Mouse (Mus musculus): ENCODE results near the gene Edil3. TPM values are rescaled to one million over a fixed set of nuclear protein-coding genes. Genes with fewer than 3 reads are reported as not detected.
"Not testable (repeated sequence)": the region's sequence is repeated elsewhere in the genome, so short reads cannot be mapped to it uniquely, and the experiment has no call there.

Gene Edil3
- polyA plus RNA-seq, 1 experiment from 2014 or later, result 5.9 TPM

- DNase-seq (ENCODE audit: low spot score), result no peak
- 61% methylated on average over 3 of the region's 3 CpGs for WGBS
- H3K27me3 ChIP-seq (ENCODE audit: low read depth, poor library complexity, severe bottlenecking), result no peaks in the 10 kb centered on the region
- no peaks in the 10 kb centered on the region for H3K36me3 ChIP-seq
- H3K9me3 ChIP-seq (replicated peaks), result no peaks in the 10 kb centered on the region
- H3K4me1 ChIP-seq, result no peaks in the 10 kb centered on the region
- no peak overlapping the region for H3K27ac ChIP-seq
- no peak overlapping the region for H3K4me3 ChIP-seq
Measured at GRCm38 (mm10) chr13:89029817-89030539, 208.7 kb downstream of the Edil3 start.

GRCm38 (mm10) chr13:89035711-89036110 is 214.4 kb downstream of the Edil3 start:
- no peaks in the 10 kb centered on the region for H3K27me3 ChIP-seq (ENCODE audit: low read depth, poor library complexity, severe bottlenecking)
- H3K9me3 ChIP-seq (replicated peaks), result no peaks in the 10 kb centered on the region
- H3K36me3 ChIP-seq, result no peaks in the 10 kb centered on the region
- 89% methylated on average over 2 of the region's 2 CpGs for WGBS
- no peak overlapping the region for H3K4me3 ChIP-seq
- no peak for DNase-seq (ENCODE audit: low spot score)
- H3K4me1 ChIP-seq, result no peaks in the 10 kb centered on the region
- no peak overlapping the region for H3K27ac ChIP-seq

DNA sequence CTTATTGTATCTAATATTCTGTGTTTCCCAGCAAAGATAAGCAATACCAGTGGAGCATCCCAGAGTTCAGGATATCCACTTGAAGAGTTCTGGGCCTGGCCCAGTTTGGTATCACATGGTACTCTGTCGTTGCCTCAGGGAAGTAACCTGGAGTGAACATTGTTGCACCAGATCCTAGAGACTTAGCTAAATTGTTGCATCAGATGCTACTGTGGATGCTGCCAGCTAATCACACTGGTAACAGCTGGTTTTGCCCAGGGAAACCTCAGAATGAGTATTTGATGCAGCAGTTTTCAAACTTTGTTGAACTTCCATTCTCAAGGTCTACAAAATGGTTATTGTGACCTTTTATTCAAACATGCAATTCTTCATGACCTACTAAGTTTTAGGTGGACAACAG is 220.2 kb downstream of the Edil3 start:
- H3K36me3 ChIP-seq, result no peaks in the 10 kb centered on the region
- no peak overlapping the region for H3K4me3 ChIP-seq
- DNase-seq (ENCODE audit: low spot score), result no peak
- no peaks in the 10 kb centered on the region for H3K4me1 ChIP-seq
- no peak overlapping the region for H3K27ac ChIP-seq
- H3K9me3 ChIP-seq (replicated peaks), result no peaks in the 10 kb centered on the region
- H3K27me3 ChIP-seq (ENCODE audit: low read depth, poor library complexity, severe bottlenecking), result no peaks in the 10 kb centered on the region
- WGBS, result 93% methylated on average over 1 of the region's 1 CpGs

GRCm38 (mm10) chr13:89070132-89070531 is 248.9 kb downstream of the Edil3 start:
- H3K27ac ChIP-seq; DNase-seq (ENCODE audit: low spot score): not testable (repeated sequence)

DNA sequence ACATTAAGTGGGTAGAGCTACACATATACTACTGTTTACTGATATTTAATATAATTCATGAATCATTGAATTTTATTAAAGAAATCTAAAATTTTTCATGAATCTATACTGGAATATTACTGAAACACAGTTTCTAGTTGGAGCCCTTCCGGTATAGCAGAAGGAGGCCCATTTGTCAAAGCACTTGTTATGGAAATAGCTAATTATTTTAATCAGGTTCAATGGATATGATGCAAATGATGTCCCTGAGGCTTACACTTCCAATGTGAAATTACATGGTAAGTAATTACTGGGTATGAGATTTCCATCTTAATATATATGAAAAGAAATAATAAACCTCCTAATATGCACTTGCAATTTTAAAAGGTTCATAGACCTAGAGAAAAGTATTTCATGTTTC is 254.9 kb downstream of the Edil3 start:
- no peak for DNase-seq (ENCODE audit: low spot score)
- Histone ChIP-seq H3K36me3 (no peaks in the 10 kb centered on the region), H3K4me1 (no peaks in the 10 kb centered on the region), H3K27me3 (ENCODE audit: low read depth, poor library complexity, severe bottlenecking) (no peaks in the 10 kb centered on the region), H3K27ac (no peak overlapping the region), H3K9me3 (replicated peaks) (no peaks in the 10 kb centered on the region), H3K4me3 (no peak overlapping the region)
- 100% methylated on average over 1 of the region's 1 CpGs for WGBS

More at GRCm38 (mm10) chr13:89070132-89070531, 248.9 kb downstream of the Edil3 start:
- not testable (repeated sequence) for H3K9me3 ChIP-seq (replicated peaks); H3K27me3 ChIP-seq (ENCODE audit: low read depth, poor library complexity, severe bottlenecking); H3K4me3 ChIP-seq; H3K4me1 ChIP-seq; H3K36me3 ChIP-seq

DNA sequence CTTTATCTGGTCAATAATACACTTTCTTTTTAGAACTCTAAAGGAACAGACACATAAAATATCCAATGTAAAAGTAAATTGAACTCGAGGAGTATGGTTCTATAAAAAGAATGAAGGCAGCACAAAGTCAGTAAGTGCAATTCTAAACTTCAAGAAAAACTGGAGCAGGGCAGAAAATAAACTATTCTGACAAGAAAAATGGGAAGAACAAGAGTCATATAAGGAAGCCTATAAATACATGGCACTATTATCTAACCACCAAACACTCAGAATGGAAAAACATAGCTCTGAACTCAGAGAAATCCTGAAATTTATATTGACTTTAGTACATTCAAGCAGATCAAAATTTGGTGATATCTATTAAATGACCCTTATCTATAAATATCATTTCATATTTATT is 284.6 kb downstream of the Edil3 start:
- Histone ChIP-seq H3K27ac (no peak overlapping the region), H3K27me3 (ENCODE audit: low read depth, poor library complexity, severe bottlenecking) (no peaks in the 10 kb centered on the region), H3K36me3 (no peaks in the 10 kb centered on the region), H3K4me1 (no peaks in the 10 kb centered on the region), H3K4me3 (no peak overlapping the region), H3K9me3 (replicated peaks) (no peaks in the 10 kb centered on the region)
- no peak for DNase-seq (ENCODE audit: low spot score)
- 84% methylated on average over 1 of the region's 1 CpGs for WGBS

DNA sequence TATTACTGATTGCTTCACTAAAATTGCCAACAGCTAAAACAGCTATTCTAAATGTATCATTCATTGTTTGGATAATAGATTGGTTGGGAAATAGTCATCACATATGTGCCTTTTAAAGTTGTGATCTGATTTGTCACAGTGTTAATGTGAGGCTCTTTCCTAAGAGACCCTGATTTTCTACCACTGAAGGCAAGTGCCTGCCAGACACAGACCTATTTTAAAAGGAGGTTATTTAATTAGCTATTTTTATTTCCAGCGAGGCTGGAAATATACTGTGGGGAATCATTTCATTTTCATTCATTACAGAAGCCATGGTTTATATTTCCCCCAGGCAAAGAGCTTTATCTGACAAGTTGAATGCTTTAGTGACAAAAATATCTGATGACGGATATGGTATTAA is 296.3 kb downstream of the Edil3 start:
- Histone ChIP-seq H3K27ac (no peak overlapping the region), H3K4me3 (no peak overlapping the region), H3K9me3 (replicated peaks) (no peaks in the 10 kb centered on the region), H3K4me1 (no peaks in the 10 kb centered on the region), H3K36me3 (no peaks in the 10 kb centered on the region), H3K27me3 (ENCODE audit: low read depth, poor library complexity, severe bottlenecking) (no peaks in the 10 kb centered on the region)
- DNase-seq (ENCODE audit: low spot score), result no peak
- WGBS, result 72% methylated on average over 2 of the region's 2 CpGs

GRCm38 (mm10) chr13:89119809-89120208 is 298.5 kb downstream of the Edil3 start:
- DNase-seq (ENCODE audit: low spot score), result no peak
- WGBS, result 83% methylated on average over 8 of the region's 8 CpGs

GRCm38 (mm10) chr13:89122511-89123253 is 301.4 kb downstream of the Edil3 start:
- Histone ChIP-seq H3K4me3 (no peak overlapping the region), H3K27me3 (ENCODE audit: low read depth, poor library complexity, severe bottlenecking) (no peaks in the 10 kb centered on the region), H3K36me3 (no peaks in the 10 kb centered on the region), H3K9me3 (replicated peaks) (no peaks in the 10 kb centered on the region), H3K27ac (no peak overlapping the region), H3K4me1 (no peaks in the 10 kb centered on the region)
- DNase-seq (ENCODE audit: low spot score), result no peak
- 82% methylated on average over 6 of the region's 6 CpGs for WGBS

More at GRCm38 (mm10) chr13:89119809-89120208, 298.5 kb downstream of the Edil3 start:
- H3K4me3 ChIP-seq, result no peak overlapping the region
- no peak overlapping the region for H3K27ac ChIP-seq
- no peaks in the 10 kb centered on the region for H3K27me3 ChIP-seq (ENCODE audit: low read depth, poor library complexity, severe bottlenecking)
- H3K9me3 ChIP-seq (replicated peaks), result no peaks in the 10 kb centered on the region
- no peaks in the 10 kb centered on the region for H3K4me1 ChIP-seq
- H3K36me3 ChIP-seq, result no peaks in the 10 kb centered on the region

DNA sequence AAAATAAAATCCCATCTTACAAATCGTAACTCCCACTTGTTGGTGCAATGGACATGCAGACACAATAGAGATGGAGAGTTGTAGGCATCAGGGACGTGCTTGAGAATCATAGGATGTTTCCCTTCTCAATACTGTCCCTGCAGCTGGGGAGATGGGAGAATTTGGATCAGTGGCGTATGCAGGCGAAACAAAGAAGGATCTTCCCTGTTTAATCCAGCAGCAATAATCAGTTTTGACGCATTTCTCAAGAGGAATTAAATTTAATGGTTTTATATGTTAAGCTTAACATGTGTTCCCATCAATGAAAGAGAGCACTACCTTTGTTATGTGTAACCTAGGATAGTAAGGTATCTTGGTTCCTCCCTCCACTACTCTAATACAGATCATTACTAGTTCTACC is 302.1 kb downstream of the Edil3 start:
- Histone ChIP-seq H3K36me3 (no peaks in the 10 kb centered on the region), H3K27ac (no peak overlapping the region), H3K9me3 (replicated peaks) (no peaks in the 10 kb centered on the region), H3K4me3 (no peak overlapping the region), H3K27me3 (ENCODE audit: low read depth, poor library complexity, severe bottlenecking) (no peaks in the 10 kb centered on the region), H3K4me1 (no peaks in the 10 kb centered on the region)
- DNase-seq (ENCODE audit: low spot score), result no peak
- WGBS, result 91% methylated on average over 5 of the region's 5 CpGs

DNA sequence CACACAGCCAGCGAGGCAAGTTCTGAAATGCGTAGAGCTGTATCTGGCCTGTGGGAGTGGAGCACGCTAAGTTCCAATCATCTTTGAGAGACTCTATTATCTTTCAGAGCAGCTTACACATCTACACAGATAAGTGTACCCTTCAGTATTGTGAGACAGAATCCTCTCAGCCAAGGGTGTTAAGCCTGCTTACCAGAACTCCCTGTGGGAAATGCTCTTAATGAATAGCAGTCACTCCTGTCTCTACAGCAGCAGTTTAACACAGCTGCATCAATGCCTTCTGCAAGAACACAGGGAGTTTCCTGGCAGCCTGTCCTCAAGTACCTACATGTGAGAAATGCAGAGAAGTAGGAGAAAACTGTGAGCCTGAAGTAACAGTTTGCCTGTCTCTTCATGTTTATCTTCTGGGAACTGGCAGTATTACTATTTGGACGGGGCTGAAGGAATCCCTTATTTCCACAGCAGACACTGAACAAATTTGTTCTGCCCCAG is 324.8 kb downstream of the Edil3 start:
- no peaks in the 10 kb centered on the region for H3K27me3 ChIP-seq (ENCODE audit: low read depth, poor library complexity, severe bottlenecking)
- no peaks in the 10 kb centered on the region for H3K9me3 ChIP-seq (replicated peaks)
- no peak overlapping the region for H3K4me3 ChIP-seq
- 82% methylated on average over 4 of the region's 4 CpGs for WGBS
- no peak overlapping the region for H3K27ac ChIP-seq
- H3K4me1 ChIP-seq, result peaks cover 6% of the 10 kb centered on the region; the same call in 1 of the 2 replicates
- DNase-seq (ENCODE audit: low spot score), result no peak
- H3K36me3 ChIP-seq, result no peaks in the 10 kb centered on the region

GRCm38 (mm10) chr13:89151878-89152277 is 330.6 kb downstream of the Edil3 start:
- no peaks in the 10 kb centered on the region for H3K9me3 ChIP-seq (replicated peaks)
- no peak overlapping the region for H3K4me3 ChIP-seq
- H3K27me3 ChIP-seq (ENCODE audit: low read depth, poor library complexity, severe bottlenecking), result no peaks in the 10 kb centered on the region
- H3K27ac ChIP-seq, result no peak overlapping the region
- H3K4me1 ChIP-seq, result no peaks in the 10 kb centered on the region
- 91% methylated on average over 3 of the region's 3 CpGs for WGBS
- H3K36me3 ChIP-seq, result no peaks in the 10 kb centered on the region
- DNase-seq (ENCODE audit: low spot score), result no peak

DNA sequence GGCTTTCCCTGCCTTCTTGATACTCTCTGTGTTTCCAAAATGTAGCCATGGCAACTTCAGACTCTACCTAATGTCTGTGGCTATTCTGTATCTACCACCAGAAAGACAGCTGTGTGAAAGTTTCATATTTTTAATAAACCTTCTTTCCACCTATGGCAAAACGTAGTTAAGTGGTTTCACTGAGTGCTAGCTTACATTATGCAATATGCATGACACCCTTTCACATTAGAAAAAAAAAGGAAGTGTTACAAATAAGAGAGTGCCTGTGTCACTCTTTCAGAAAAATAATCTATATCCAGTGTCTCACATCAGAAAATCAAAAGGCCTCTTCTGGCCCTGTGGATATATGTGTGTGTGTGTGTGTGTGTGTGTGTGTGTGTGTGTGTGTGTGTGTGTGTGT is 346.7 kb downstream of the Edil3 start:
- no peaks in the 10 kb centered on the region for H3K9me3 ChIP-seq (replicated peaks)
- no peaks in the 10 kb centered on the region for H3K4me1 ChIP-seq
- H3K27me3 ChIP-seq (ENCODE audit: low read depth, poor library complexity, severe bottlenecking), result no peaks in the 10 kb centered on the region
- DNase-seq (ENCODE audit: low spot score), result no peak
- H3K36me3 ChIP-seq, result no peaks in the 10 kb centered on the region
- H3K4me3 ChIP-seq, result no peak overlapping the region
- WGBS, result 78% methylated on average over 1 of the region's 1 CpGs
- H3K27ac ChIP-seq, result no peak overlapping the region

Measured in limb, embryonic 10.5 days (tissue).